Mouse (Mus musculus): ENCODE measurements at regions not wholly inside any gene's neighbourhood (a gene's known extent, or its start where the extent isn't known, plus 50 kb on each side); places are given as distances from the start of the nearest gene placed in this dataset.

DNA sequence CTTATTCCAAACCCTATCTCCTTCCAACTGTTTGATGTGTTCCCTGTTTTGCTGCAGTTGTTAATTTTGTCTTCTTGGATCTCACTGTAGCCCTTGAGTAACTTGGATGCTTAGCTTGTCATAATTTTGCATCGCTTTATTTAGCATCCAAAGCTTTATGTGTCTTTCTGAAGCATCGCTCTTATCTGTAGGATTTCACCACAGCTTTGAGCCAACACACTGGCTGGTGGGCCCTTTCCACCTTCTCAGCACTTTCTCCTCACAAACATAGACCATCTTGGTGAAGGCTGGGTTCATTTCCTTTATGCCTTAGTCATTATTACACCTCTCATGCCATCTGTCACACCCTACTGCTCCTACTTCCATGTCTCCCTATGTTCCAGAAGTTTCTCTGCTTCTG lies 581.1 kb upstream of the Auts2 start:
- in situ Hi-C loops (cut with MboI, MseI): loop anchor here in 1 of 2 experiments (5.0 kb wide), 1 partner anchor 1792 kb away; no protein-coding TSS in a partner anchor

DNA sequence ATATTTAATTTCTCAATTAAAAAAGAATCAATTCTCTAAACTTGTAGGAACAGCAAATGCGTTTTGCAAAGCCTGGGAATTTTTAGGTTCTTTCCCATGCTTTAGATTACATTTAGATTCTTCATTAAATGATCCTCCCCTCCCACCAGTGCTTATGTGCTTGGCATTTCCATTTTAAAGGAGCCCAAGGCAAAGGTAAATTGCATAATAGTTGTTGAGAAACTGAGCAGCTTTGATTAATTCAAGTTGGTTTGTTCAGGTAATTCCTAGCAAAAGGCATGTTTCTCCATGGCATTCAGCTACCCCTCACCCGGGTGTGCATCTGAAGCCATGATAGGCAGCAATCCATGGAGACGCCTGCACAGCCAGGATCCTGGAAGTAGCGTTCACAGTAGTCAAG lies 570.8 kb upstream of the Auts2 start:
- in situ Hi-C loops (cut with MboI, MseI): loop anchor here in 1 of 2 experiments (10.0 kb wide), 1 partner anchor 1909 kb away; no protein-coding TSS in a partner anchor

- in situ Hi-C loops (cut with MboI, MseI): loop anchor here in 1 of 2 experiments (10.0 kb wide), 1 partner anchor 1908 kb away; no protein-coding TSS in a partner anchor
These were observed 570.0 kb upstream of the Auts2 start for GRCm38 (mm10) chr5:133113183-133113582.

GRCm38 (mm10) chr5:133106691-133107354 lies 563.7 kb upstream of the Auts2 start:
- in situ Hi-C loops (cut with MboI, MseI): no loop called here

GRCm38 (mm10) chr5:133096340-133096739 lies 553.2 kb upstream of the Auts2 start:
- in situ Hi-C loops (cut with MboI, MseI): loop anchor here in 1 of 2 experiments (10.0 kb wide), 1 partner anchor 1042 kb away; no protein-coding TSS in a partner anchor

GRCm38 (mm10) chr5:133084859-133085258 lies 541.7 kb upstream of the Auts2 start:
- in situ Hi-C loops (cut with MboI, MseI): no loop called here

DNA sequence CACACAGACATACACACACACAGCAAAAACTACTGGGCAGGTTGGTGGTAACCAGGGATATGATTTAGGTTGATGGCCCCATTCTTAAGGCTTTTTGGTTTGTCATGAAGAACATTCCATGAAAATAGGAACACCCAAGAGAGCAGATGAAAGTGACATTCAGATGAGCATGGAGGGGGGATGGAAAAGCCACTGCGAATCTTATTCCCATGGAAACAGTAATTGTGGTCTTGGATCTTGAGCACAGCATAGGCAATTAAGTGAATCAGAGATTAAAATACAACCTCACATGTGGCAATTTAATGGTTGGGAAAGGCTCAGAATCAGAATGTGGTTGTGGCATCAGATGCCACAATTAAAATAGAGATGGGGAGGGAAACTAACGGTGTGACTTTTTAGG lies 537.6 kb upstream of the Auts2 start:
- in situ Hi-C loops (cut with MboI, MseI): no loop called here

DNA sequence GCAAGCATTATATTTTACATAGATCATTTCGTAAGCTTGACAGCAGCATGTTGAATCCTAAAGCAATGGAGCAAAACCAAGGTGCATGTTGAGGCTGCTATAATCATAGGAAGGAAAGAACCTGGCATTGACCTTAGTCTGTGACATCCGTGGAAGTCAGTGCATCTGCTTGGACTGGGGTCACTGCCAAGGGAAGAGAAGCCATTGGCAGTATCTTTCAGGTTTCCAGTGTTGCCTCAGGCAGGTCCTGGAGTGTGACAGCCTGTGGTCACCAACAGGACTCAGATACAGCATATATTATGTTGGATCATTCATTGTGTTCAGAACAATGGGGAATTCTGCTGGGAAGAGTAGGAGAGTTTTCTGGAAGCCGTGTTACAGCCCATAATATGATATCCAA lies 535.8 kb upstream of the Auts2 start:
- in situ Hi-C loops (cut with MboI, MseI): no loop called here

DNA sequence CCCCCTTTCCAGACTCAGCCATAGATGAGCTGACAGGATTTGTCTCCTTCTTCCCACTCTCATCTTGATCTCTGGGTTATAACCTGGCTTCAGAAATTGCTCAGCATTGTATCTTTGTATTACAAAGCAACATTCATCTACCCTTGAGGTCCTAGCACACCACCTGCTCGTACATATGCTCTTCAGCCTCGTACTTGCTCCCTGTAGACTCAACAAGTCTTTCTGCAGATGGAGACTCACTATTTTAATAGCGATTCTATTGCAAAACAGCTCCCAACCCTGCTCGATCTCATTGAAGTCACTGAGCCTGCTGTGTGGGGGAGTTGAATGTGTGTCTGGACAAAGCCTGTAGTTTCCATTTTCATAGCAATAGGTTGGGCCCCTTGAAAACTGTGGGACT lies 535.2 kb upstream of the Auts2 start:
- in situ Hi-C loops (cut with MboI, MseI): no loop called here

DNA sequence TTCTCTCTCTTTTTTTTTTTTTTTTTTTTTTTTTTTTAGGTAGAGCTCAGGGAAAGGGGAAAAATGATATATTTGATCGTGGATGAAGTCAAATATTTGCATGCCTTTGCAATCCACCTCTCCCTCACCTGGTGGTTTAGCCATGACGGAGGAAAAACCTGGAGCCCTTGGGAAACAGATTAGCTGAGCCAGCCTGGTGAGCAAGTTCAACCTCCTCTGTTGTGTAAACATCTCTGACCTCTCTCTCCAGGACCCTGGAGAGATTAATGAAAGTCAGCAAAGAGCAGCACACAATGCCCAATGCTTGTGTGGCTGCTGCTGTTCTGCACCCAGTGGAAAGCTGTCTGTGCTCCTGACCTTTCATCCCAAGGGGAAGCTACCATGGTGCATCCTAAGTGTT lies 530.2 kb upstream of the Auts2 start:
- in situ Hi-C loops (cut with MboI, MseI): no loop called here

GRCm38 (mm10) chr5:133070141-133070540 lies 527.0 kb upstream of the Auts2 start:
- in situ Hi-C loops (cut with MboI, MseI): no loop called here

- in situ Hi-C loops (cut with MboI, MseI): no loop called here
These were observed 519.3 kb upstream of the Auts2 start for GRCm38 (mm10) chr5:133062481-133062880.

- in situ Hi-C loops (cut with MboI, MseI): no loop called here
These were observed 504.3 kb upstream of the Auts2 start for GRCm38 (mm10) chr5:133047456-133047855.

GRCm38 (mm10) chr5:133045637-133046036 lies 502.5 kb upstream of the Auts2 start:
- in situ Hi-C loops (cut with MboI, MseI): no loop called here

DNA sequence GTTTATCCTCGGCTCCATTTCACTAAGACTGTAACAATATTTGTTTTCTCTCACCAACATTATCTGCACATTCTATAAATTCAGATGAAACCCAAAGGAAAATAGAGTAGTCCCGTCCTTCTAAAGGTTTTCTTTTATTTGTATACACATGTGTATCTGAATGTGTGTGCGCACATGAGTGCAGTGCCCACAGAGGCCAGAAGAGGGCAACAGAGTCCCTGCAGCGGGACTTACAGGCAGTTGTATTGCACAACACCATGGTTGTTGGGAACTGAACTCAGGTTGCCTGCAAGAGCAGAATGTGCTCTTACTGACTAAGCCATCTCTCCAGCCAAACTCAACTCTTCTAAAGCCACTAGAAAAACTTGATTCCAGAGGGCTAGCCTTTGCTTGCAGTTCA lies 484.4 kb upstream of the Auts2 start:
- in situ Hi-C loops (cut with MboI, MseI): no loop called here

GRCm38 (mm10) chr5:133025121-133025520 lies 482.0 kb upstream of the Auts2 start:
- in situ Hi-C loops (cut with MboI, MseI): no loop called here

GRCm38 (mm10) chr5:133020821-133021220 lies 477.7 kb upstream of the Auts2 start:
- in situ Hi-C loops (cut with MboI, MseI): no loop called here

DNA sequence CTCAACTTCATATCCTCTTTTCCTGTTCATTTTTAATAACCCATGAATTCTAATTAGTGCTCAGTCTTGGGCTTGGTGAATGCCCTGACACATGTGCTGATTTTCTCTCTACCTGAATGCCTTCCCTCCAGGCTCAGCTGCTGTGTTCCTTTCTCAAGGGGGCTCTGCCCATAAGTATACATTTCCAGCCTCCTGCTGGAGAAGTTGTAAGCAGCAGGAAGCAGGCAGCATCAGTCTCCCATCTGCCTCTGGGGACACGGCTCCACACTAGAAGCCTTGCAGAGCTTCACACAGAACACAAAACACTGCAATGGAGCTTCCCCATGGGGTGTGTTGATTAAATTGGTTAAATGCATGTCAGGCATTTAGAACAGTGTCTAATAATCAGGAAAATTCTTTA lies 477.0 kb upstream of the Auts2 start:
- in situ Hi-C loops (cut with MboI, MseI): no loop called here

GRCm38 (mm10) chr5:133010624-133011575 lies 467.8 kb upstream of the Auts2 start:
- in situ Hi-C loops (cut with MboI, MseI): no loop called here

- in situ Hi-C loops (cut with MboI, MseI): no loop called here
These were observed 439.7 kb upstream of the Auts2 start for GRCm38 (mm10) chr5:132982866-132983265.

- in situ Hi-C loops (cut with MboI, MseI): no loop called here
These were observed 435.9 kb upstream of the Auts2 start for GRCm38 (mm10) chr5:132979013-132979412.

DNA sequence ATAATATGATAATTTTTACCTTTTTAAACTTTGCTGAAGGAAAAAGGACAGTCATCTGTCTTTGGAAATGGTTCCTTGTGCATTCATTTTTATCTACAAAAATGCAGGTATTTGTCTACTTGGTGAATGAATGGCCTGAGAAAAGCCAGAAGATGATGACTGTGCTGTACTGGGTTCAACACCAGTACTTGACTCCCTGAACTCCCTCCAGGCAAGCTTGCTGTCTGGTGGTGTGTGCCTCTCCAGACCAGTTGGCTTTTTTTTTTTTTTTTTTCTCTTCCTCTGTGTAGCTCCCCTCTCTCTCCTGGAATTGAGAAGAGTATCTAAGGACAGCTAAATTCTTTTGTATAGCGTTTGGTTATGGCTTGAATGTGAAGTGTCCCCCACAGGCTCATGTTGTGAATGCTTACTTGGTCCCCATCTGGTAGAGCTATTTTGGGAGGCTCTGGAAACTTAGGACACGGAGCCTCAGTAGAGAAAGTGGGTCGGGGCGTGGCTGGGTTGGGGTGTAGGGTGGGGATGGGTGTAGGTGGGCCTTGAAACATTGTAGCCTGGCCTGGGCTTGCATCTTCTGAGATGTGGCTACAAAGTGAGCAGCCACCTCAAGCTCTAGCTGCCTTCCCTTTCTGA lies 432.3 kb upstream of the Auts2 start:
- in situ Hi-C loops (cut with MboI, MseI): no loop called here

All from T-helper 17 cell (primary cell).